Mouse (Mus musculus): Measurements from ENCODE around the gene Pakap.

DNA sequence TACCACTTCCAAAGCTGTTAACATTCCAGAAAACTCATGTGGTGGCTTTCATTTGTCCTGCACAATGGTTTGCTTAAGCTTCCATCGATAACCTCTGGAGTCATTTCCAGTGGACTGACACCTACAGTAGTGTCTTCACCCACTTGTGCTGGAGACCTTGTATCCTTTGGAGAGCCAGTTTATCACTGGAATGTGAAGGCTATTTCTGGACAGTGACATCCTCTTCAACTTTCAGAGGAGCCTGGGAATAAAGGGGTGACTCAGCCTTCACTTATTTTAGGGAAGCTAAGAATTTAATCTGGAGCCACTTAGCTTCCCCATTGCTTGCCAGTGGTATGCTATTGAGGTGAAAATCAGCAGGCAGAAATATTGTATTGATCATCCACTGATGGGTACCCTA is 20.4 kb downstream of the Pakap start:
- TF ChIP-seq CTCF (IDR thresholded peaks at IDR 0.05; ENCODE audit: borderline replicate concordance, control insufficient read depth, extremely low read depth, insufficient read depth, low read length, poor library complexity) (no peak), POLR2A (IDR thresholded peaks at IDR 0.05; ENCODE audit: control insufficient read depth, extremely low read depth, insufficient read depth, low read length, poor library complexity) (no peak)

Measured in thymus, adult 2 months (tissue).